Mouse (Mus musculus): ENCODE measurements around the gene 1700011L22Rik. TPM values are rescaled to one million over a fixed set of nuclear protein-coding genes. Genes with fewer than 3 reads are reported as not detected.

Gene 1700011L22Rik
- polyA plus RNA-seq, 1 experiment from 2014 or later = not detected

GRCm38 (mm10) chr8:79227916-79228315, 20.5 kb downstream of the 1700011L22Rik start:
- WGBS = 89% methylated on average over 3 of the region's 3 CpGs

GRCm38 (mm10) chr8:79227194-79227593, 21.2 kb downstream of the 1700011L22Rik start:
- Histone ChIP-seq H3K27ac (no peak overlapping the region), H3K4me3 (no peak overlapping the region), H3K4me1 (peaks cover 3% of the 10 kb centered on the region; the same call in 1 of the 2 replicates), H3K36me3 (no peaks in the 10 kb centered on the region), H3K9me3 (replicated peaks) (peaks cover 14% of the 10 kb centered on the region; the same call in 1 of the 2 replicates), H3K9ac (no peak overlapping the region), H3K4me2 (replicated peaks) (no peak overlapping the region), H3K27me3 (no peaks in the 10 kb centered on the region)
- no peak for ATAC-seq (ENCODE audit: low FRiP score)
- WGBS = 82% methylated on average over 4 of the region's 4 CpGs

More at GRCm38 (mm10) chr8:79227916-79228315, 20.5 kb downstream of the 1700011L22Rik start:
- no peak for ATAC-seq (ENCODE audit: low FRiP score)
- no peak overlapping the region for H3K4me2 ChIP-seq (replicated peaks)
- H3K4me3 ChIP-seq = no peak overlapping the region
- no peak overlapping the region for H3K27ac ChIP-seq
- H3K4me1 ChIP-seq = no peaks in the 10 kb centered on the region; the same call in 1 of the 2 replicates
- no peaks in the 10 kb centered on the region for H3K27me3 ChIP-seq
- no peaks in the 10 kb centered on the region for H3K36me3 ChIP-seq
- H3K9ac ChIP-seq = no peak overlapping the region
- peaks cover 14% of the 10 kb centered on the region; the same call in 1 of the 2 replicates for H3K9me3 ChIP-seq (replicated peaks)

DNA sequence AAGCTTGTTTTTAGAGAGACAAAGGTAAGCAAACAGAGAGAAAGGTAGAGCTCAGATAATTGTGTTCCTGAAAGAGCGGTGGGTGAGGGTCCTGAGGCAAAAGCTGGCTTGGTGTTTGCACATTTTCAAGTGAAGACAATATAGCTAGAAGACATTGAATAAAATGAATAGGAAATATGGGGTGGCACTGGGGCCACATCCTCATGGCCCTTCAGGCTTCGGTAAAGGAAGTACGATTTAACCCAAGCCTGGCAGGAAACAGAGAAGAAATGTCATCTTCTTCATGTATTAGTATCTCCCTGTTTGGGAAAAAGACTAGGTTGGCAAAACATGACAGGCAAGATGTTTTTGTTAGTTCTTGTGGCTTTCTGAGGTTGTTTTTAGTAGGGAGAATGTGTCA, 22.3 kb downstream of the 1700011L22Rik start:
- no peak overlapping the region for H3K27ac ChIP-seq
- H3K4me1 ChIP-seq = peaks cover 6% of the 10 kb centered on the region; the same call in 1 of the 2 replicates
- H3K36me3 ChIP-seq = no peaks in the 10 kb centered on the region
- no peak overlapping the region for H3K4me3 ChIP-seq
- no peaks in the 10 kb centered on the region for H3K27me3 ChIP-seq
- peaks cover 14% of the 10 kb centered on the region; the same call in 1 of the 2 replicates for H3K9me3 ChIP-seq (replicated peaks)
- H3K9ac ChIP-seq = no peak overlapping the region
- ATAC-seq (ENCODE audit: low FRiP score) = no peak
- 93% methylated on average over 3 of the region's 3 CpGs for WGBS
- no peak overlapping the region for H3K4me2 ChIP-seq (replicated peaks)

GRCm38 (mm10) chr8:79225586-79225985, 22.8 kb downstream of the 1700011L22Rik start:
- H3K9ac ChIP-seq = no peak overlapping the region
- peaks cover 6% of the 10 kb centered on the region; the same call in 1 of the 2 replicates for H3K4me1 ChIP-seq
- ATAC-seq (ENCODE audit: low FRiP score) = no peak
- H3K9me3 ChIP-seq (replicated peaks) = peaks cover 14% of the 10 kb centered on the region; the same call in 1 of the 2 replicates
- no peak overlapping the region for H3K4me3 ChIP-seq
- H3K36me3 ChIP-seq = no peaks in the 10 kb centered on the region
- 82% methylated on average over 7 of the region's 7 CpGs for WGBS
- no peaks in the 10 kb centered on the region for H3K27me3 ChIP-seq
- no peak overlapping the region for H3K4me2 ChIP-seq (replicated peaks)
- H3K27ac ChIP-seq = no peak overlapping the region

DNA sequence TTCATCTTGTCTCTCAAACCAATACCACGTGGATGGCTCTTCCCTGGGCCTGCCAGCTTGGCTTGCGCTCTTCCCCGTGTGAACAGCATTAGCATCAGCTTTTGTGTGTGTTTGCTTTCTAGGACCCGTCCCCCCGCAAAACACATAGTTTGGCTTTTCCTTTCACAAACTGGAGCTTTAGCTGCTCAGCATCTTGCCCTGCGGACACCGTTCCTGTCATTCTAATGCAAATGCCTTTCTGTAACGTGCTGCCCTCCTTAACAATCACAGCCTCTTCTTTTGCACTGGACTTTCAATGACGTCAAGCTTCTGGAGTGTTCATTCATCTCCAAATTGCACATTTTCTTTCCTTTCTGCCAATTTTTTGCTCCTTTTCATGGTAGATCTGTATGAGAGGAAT, 24.0 kb downstream of the 1700011L22Rik start:
- H3K4me1 ChIP-seq = peaks cover 6% of the 10 kb centered on the region; the same call in 1 of the 2 replicates
- H3K27me3 ChIP-seq = no peaks in the 10 kb centered on the region
- no peak overlapping the region for H3K4me3 ChIP-seq
- H3K27ac ChIP-seq = no peak overlapping the region
- H3K9me3 ChIP-seq (replicated peaks) = peaks cover 14% of the 10 kb centered on the region; the same call in 1 of the 2 replicates
- H3K9ac ChIP-seq = no peak overlapping the region
- H3K4me2 ChIP-seq (replicated peaks) = no peak overlapping the region
- 31% methylated on average over 9 of the region's 9 CpGs for WGBS
- no peak for ATAC-seq (ENCODE audit: low FRiP score)
- H3K36me3 ChIP-seq = no peaks in the 10 kb centered on the region

GRCm38 (mm10) chr8:79222752-79223141, 25.6 kb downstream of the 1700011L22Rik start:
- Histone ChIP-seq H3K4me3 (no peak overlapping the region), H3K4me2 (replicated peaks) (no peak overlapping the region), H3K9ac (no peak overlapping the region), H3K4me1 (peaks cover 6% of the 10 kb centered on the region; the same call in 1 of the 2 replicates), H3K27ac (no peak overlapping the region), H3K27me3 (no peaks in the 10 kb centered on the region), H3K9me3 (replicated peaks) (0 out of 2 replicates have a peak, but pooled peaks cover 7% of the 10 kb centered on the region), H3K36me3 (no peaks in the 10 kb centered on the region)
- no peak for ATAC-seq (ENCODE audit: low FRiP score)
- 53% methylated on average over 5 of the region's 5 CpGs for WGBS

- H3K4me2 ChIP-seq (replicated peaks) = no peak overlapping the region
- 59% methylated on average over 5 of the region's 5 CpGs for WGBS
- H3K4me1 ChIP-seq = peaks cover 6% of the 10 kb centered on the region; the same call in 1 of the 2 replicates
- no peak overlapping the region for H3K27ac ChIP-seq
- H3K36me3 ChIP-seq = no peaks in the 10 kb centered on the region
- H3K9ac ChIP-seq = no peak overlapping the region
- ATAC-seq (ENCODE audit: low FRiP score) = no peak
- no peaks in the 10 kb centered on the region for H3K27me3 ChIP-seq
- 0 out of 2 replicates have a peak, but pooled peaks cover 10% of the 10 kb centered on the region for H3K9me3 ChIP-seq (replicated peaks)
- no peak overlapping the region for H3K4me3 ChIP-seq
Observed at GRCm38 (mm10) chr8:79222106-79222751, 26.1 kb downstream of the 1700011L22Rik start.

GRCm38 (mm10) chr8:79211630-79212029, 36.7 kb downstream of the 1700011L22Rik start:
- H3K36me3 ChIP-seq = no peaks in the 10 kb centered on the region
- ATAC-seq (ENCODE audit: low FRiP score) = no peak
- H3K4me1 ChIP-seq = peaks cover 27% of the 10 kb centered on the region
- no peak overlapping the region for H3K27ac ChIP-seq
- H3K4me3 ChIP-seq = no peak overlapping the region
- WGBS = 62% methylated on average over 9 of the region's 9 CpGs
- no peaks in the 10 kb centered on the region for H3K9me3 ChIP-seq (replicated peaks)
- no peak overlapping the region for H3K4me2 ChIP-seq (replicated peaks)
- H3K27me3 ChIP-seq = no peaks in the 10 kb centered on the region
- no peak overlapping the region for H3K9ac ChIP-seq

DNA sequence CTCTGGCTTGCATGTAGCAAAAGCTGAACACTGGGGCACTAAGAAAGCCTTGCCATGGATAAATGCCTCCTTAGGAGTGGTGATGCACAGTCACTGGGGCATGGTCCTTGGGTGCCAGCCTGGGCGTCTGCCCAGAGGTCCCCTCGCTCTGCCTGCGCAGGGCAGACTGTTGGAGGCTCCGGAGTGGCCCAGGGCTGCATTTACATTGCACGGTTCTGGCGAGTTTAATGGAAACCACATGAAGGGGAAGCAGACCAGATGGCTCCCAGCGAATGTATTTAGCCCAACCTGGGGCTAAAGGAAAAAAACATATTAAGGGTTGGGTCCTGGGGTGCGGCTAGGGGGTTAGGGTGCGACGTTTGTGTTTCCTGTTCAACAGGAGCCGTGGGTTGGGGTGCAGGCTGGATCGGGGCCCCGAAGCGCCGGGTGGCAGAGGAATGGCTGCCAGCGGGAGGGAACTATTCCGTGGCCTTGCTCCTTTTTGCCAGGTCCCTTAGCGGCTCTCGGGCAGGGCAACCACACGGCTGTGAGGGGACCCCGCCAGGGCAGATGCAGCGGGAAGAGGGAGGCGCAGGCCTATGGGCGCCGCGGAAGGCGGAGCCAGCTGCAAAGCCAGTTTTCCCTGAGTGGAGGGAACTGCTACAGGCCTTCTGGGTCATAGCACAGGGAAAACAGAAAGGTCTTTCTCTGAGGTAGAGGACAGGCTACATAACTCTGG, 38.6 kb downstream of the 1700011L22Rik start:
- Histone ChIP-seq H3K9me3 (replicated peaks) (no peaks in the 10 kb centered on the region), H3K27me3 (no peaks in the 10 kb centered on the region), H3K4me1 (peaks cover 27% of the 10 kb centered on the region), H3K27ac (peak overlapping the region; percentile 86), H3K9ac (peak overlapping the region; percentile 54), H3K4me2 (replicated peaks) (peak overlapping the region; percentile 64), H3K36me3 (no peaks in the 10 kb centered on the region), H3K4me3 (peak overlapping the region; percentile 36)
- ATAC-seq (ENCODE audit: low FRiP score) = peak; percentile 84
- 2% methylated on average over 27 of the region's 27 CpGs for WGBS

DNA sequence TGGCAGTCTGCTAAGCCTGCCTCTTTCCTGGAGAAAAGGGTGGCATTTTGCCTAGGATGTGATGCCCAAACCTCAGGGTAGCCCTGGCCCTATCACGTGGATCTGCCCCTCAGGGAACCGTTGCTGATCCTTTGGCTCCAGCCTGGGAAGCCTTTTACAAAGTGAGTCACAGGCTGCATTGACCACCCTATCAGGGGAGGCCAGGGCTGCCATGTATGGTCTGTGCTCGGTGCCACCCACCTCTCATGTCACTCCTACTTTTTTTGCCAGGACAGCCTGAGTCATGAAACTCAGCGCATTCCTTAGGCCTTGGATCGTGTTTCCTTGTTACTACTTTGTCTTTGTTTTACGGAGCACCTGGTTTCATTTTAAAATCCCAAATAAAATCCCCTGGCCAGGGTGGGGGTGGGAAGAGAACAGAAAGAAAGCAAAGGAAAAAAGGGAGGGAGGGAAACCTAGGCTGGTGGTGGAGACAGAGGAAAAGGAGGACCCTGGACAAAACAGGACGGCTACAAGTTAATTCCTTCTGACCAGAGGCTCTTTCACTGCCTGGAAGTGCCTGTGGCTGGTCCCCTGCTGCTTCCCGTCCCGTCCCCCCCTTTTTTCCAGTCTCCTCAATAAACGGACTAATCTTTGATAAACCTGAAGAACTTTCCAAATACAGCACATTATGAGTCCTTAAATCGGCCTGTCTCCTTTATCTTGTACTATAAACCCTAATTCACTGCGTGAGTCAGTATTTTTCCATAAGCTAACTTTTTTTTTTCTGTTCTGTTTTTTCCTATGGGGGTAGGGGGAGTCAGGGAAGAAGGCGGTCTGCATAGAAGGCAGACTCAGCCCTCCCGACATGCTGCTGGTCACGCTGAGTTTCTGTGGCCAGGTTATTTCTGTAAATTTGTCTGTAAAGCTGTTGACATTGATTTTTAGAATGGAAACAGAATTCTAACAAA, 39.4 kb downstream of the 1700011L22Rik start:
- H3K27ac ChIP-seq = peak overlapping the region; percentile 86
- no peaks in the 10 kb centered on the region for H3K9me3 ChIP-seq (replicated peaks)
- ATAC-seq (ENCODE audit: low FRiP score) = peak; percentile 39; the same call in 1 of the 2 replicates
- no peaks in the 10 kb centered on the region for H3K36me3 ChIP-seq
- H3K4me3 ChIP-seq = no peak overlapping the region
- H3K4me1 ChIP-seq = peaks cover 27% of the 10 kb centered on the region
- H3K27me3 ChIP-seq = no peaks in the 10 kb centered on the region
- peak overlapping the region; percentile 64 for H3K4me2 ChIP-seq (replicated peaks)
- peak overlapping the region; percentile 54; the same call in 1 of the 2 replicates for H3K9ac ChIP-seq
- 10% methylated on average over 15 of the region's 15 CpGs for WGBS

GRCm38 (mm10) chr8:79208181-79208580, 40.2 kb downstream of the 1700011L22Rik start:
- H3K27ac ChIP-seq = no peak overlapping the region
- H3K4me1 ChIP-seq = peaks cover 27% of the 10 kb centered on the region
- H3K9me3 ChIP-seq (replicated peaks) = no peaks in the 10 kb centered on the region
- 49% methylated on average over 3 of the region's 3 CpGs for WGBS
- ATAC-seq (ENCODE audit: low FRiP score) = no peak
- H3K27me3 ChIP-seq = no peaks in the 10 kb centered on the region
- H3K36me3 ChIP-seq = no peaks in the 10 kb centered on the region
- no peak overlapping the region for H3K9ac ChIP-seq
- H3K4me2 ChIP-seq (replicated peaks) = no peak overlapping the region
- H3K4me3 ChIP-seq = no peak overlapping the region

Measured in hindbrain, embryonic 12.5 days (tissue).